ENCODE assay signal across 20 mouse cellular contexts in genomic region chr4:55523921-55524320, GRCm38 (mm10). TPM values are rescaled to one million over a fixed set of nuclear protein-coding genes. Genes with fewer than 3 reads are reported as not detected.
DNase-seq lines count a peak whose midpoint lies in the region; ATAC-seq and TF ChIP-seq lines count a peak whose summit lies in the region.
"Had no signal": no experiment of that assay in that cellular context is flagged by ENCODE, and none has a peak within 500 bp of the region (broad histone marks: within the 10 kb centered on the region; RNA-seq: fewer than 3 reads in every experiment).

No protein-coding gene starts in this region.

- H3K9me3 ChIP-seq in heart, embryonic 12.5 days (replicated peaks), result no peaks in the 10 kb centered on the region
- no peaks in the 10 kb centered on the region for H3K9me3 ChIP-seq in midbrain, embryonic 11.5 days (ENCODE audit: control insufficient read depth, low read length)
- no peaks in the 10 kb centered on the region for H3K9me3 ChIP-seq in midbrain, postnatal 0 days (ENCODE audit: low read length)

- H3K27me3 ChIP-seq in heart, embryonic 12.5 days (replicated peaks), result no peaks in the 10 kb centered on the region
- no peaks in the 10 kb centered on the region; the same call in 1 of the 2 replicates for H3K27me3 ChIP-seq in midbrain, embryonic 11.5 days (ENCODE audit: control insufficient read depth, insufficient read depth, low read length)
- H3K27me3 ChIP-seq in midbrain, postnatal 0 days (ENCODE audit: insufficient read depth, low read length), result no peaks in the 10 kb centered on the region
- H3K27me3 ChIP-seq: CH12.LX, Patski had no signal

- 0 out of 2 replicates have a peak, but pooled peaks cover 3% of the 10 kb centered on the region for H3K4me1 ChIP-seq in heart, embryonic 12.5 days (replicated peaks)
- H3K4me1 ChIP-seq in midbrain, embryonic 11.5 days (ENCODE audit: control insufficient read depth, insufficient read depth, low read length), result no peaks in the 10 kb centered on the region; the same call in 1 of the 2 replicates
- no peaks in the 10 kb centered on the region for H3K4me1 ChIP-seq in midbrain, postnatal 0 days (ENCODE audit: insufficient read depth, low read length)

- peak; percentile 72 for DNase-seq in heart, adult 11 months
- DNase-seq in midbrain, embryonic 11.5 days (ENCODE audit: low spot score, missing footprints), result peak; percentile 54
- no peak for DNase-seq in midbrain, postnatal 0 days (ENCODE audit: low spot score)
- DNase-seq: adrenal gland, adult 2 months; adrenal gland, adult 8-10 months; adrenal gland, postnatal 10 days; adrenal gland, postnatal 14 days; adrenal gland, postnatal 25 days; adrenal gland, postnatal 36 days; B cell, adult 2 months; cerebellum, adult 11 months; cerebellum, adult 11-12 months; cerebellum, adult 18-20 months had no signal

- no peak overlapping the region for H3K4me2 ChIP-seq in heart, embryonic 12.5 days
- no peak overlapping the region for H3K4me2 ChIP-seq in midbrain, embryonic 11.5 days
- H3K4me2 ChIP-seq in midbrain, postnatal 0 days (ENCODE audit: low read depth, low read length, poor library complexity, severe bottlenecking), result no peak overlapping the region

- no peak overlapping the region for H3K9ac ChIP-seq in heart, embryonic 12.5 days
- no peak overlapping the region for H3K9ac ChIP-seq in midbrain, embryonic 11.5 days (ENCODE audit: low read length)
- H3K9ac ChIP-seq in midbrain, postnatal 0 days (replicated peaks; ENCODE audit: low read length, poor library complexity, severe bottlenecking), result no peak overlapping the region

- no peak for ATAC-seq in heart, embryonic 12.5 days (ENCODE audit: insufficient number of reproducible peaks, low FRiP score)
- ATAC-seq in midbrain, embryonic 11.5 days (ENCODE audit: low FRiP score), result no peak
- no peak for ATAC-seq in midbrain, postnatal 0 days (ENCODE audit: low FRiP score)
- ATAC-seq: activated CD4-positive, CD25-positive, alpha-beta regulatory T cell, adult 4 months; CD4-positive, CD25-positive, alpha-beta regulatory T cell, adult 4 months; Patski had no signal

- H3K4me3 ChIP-seq in heart, embryonic 12.5 days, result no peak overlapping the region
- no peak overlapping the region for H3K4me3 ChIP-seq in midbrain, embryonic 11.5 days (ENCODE audit: low read depth, low read length)
- H3K4me3 ChIP-seq in midbrain, postnatal 0 days (ENCODE audit: low read depth, low read length), result no peak overlapping the region

- TF ChIP-seq CTCF in midbrain, postnatal 0 days (IDR thresholded peaks at IDR 0.05), result no peak

- H3K27ac ChIP-seq in heart, embryonic 12.5 days (ENCODE audit: poor library complexity, severe bottlenecking), result no peak overlapping the region
- no peak overlapping the region for H3K27ac ChIP-seq in midbrain, embryonic 11.5 days (ENCODE audit: low read depth, low read length)
- no peak overlapping the region for H3K27ac ChIP-seq in midbrain, postnatal 0 days (ENCODE audit: low read depth, low read length)

- 70% methylated on average over 4 of the region's 4 CpGs for WGBS in heart, embryonic 12.5 days
- WGBS in midbrain, embryonic 11.5 days, result 74% methylated on average over 4 of the region's 4 CpGs
- 73% methylated on average over 4 of the region's 4 CpGs for WGBS in midbrain, postnatal 0 days

- H3K36me3 ChIP-seq in heart, embryonic 12.5 days, result no peaks in the 10 kb centered on the region
- H3K36me3 ChIP-seq in midbrain, embryonic 11.5 days (ENCODE audit: control insufficient read depth, insufficient read depth, low read length), result no peaks in the 10 kb centered on the region
- H3K36me3 ChIP-seq in midbrain, postnatal 0 days (ENCODE audit: insufficient read depth, low read length), result no peaks in the 10 kb centered on the region
- H3K36me3 ChIP-seq: G1E had no signal

RNA-seq across cellular contexts. Expression of gene Klf4, which starts 8.3 kb away (rescaled TPM):
- polyA plus RNA-seq in heart, embryonic 12.5 days (2016; fragmentation: Nextera tagmentation; extraction: Ambion mirVana), result 4.3 and 5.4 TPM in 2 replicates
- 1.7 and 1.9 TPM in 2 replicates for polyA plus RNA-seq in midbrain, embryonic 11.5 days (2014; fragmentation: Nextera tagmentation; extraction: Ambion mirVana)
- 8.2 and 12.4 TPM in 2 replicates for total RNA-seq in midbrain, postnatal 0 days (2014; rRNA removed)
- polyA plus RNA-seq in midbrain, postnatal 0 days (2015; fragmentation: Nextera tagmentation; extraction: Ambion mirVana), result 4.1 and 4.3 TPM in 2 replicates
- total RNA-seq: G1E, MEL had no signal
